Mouse (Mus musculus) intestine, embryonic 15.5 days (tissue): ENCODE data around the gene Gdf1. TPM values are rescaled to one million over a fixed set of nuclear protein-coding genes. Genes with fewer than 3 reads are reported as not detected.
A peak's percentile ranks its signal among the peaks of the same experiment; 100 is the strongest.

Experiments used
- ATAC-seq: fragments of 200-750 bp; cut with Nextera tagmentation; 2 replicates; pipeline ENCODE4 v1.8.0; 2017; ENCODE audit warnings: moderate TSS enrichment, moderate library complexity
- H3K27ac ChIP-seq: fragments of 300-500 bp; sonication (generic); 2 replicates; pipeline ENCODE4 v1.5.1; 2015; ENCODE audit warnings: mild to moderate bottlenecking, inconsistent platforms
- H3K27me3 ChIP-seq: fragments of 300-500 bp; sonication (generic); replicated peaks from 2 replicates; pipeline ENCODE4 v1.6.1; 2015; ENCODE audit warnings: inconsistent platforms
- H3K36me3 ChIP-seq: fragments of 300-500 bp; sonication (generic); 2 replicates; pipeline ENCODE4 v1.6.1; 2015; ENCODE audit warnings: inconsistent platforms
- H3K4me1 ChIP-seq: fragments of 300-500 bp; sonication (generic); replicated peaks from 2 replicates; pipeline ENCODE4 v1.6.1; 2015; ENCODE audit warnings: inconsistent platforms
- H3K4me2 ChIP-seq: fragments of 300-500 bp; sonication (generic); replicated peaks from 2 replicates; pipeline ENCODE4 v1.6.1; 2015; ENCODE audit warnings: mild to moderate bottlenecking, inconsistent platforms
- H3K4me3 ChIP-seq: fragments of 300-500 bp; sonication (generic); replicated peaks from 2 replicates; pipeline ENCODE4 v1.5.1; 2015; ENCODE audit warnings: inconsistent platforms
- H3K9ac ChIP-seq: fragments of 300-500 bp; sonication (generic); 2 replicates; pipeline ENCODE4 v1.6.1; 2015; ENCODE audit warnings: inconsistent platforms
- H3K9me3 ChIP-seq: fragments of 300-500 bp; sonication (generic); 2 replicates; pipeline ENCODE4 v1.6.1; 2016; ENCODE audit warnings: inconsistent platforms
- WGBS: fragments of 180-500 bp; shearing (Covaris S2); methylation state at CpG from one replicate; pipeline ENCODE4 v1.1.7; 2015; 5-methylcytosine and 5-hydroxymethylcytosine counted together
- polyA plus RNA-seq: library from polyadenylated mRNA; unstranded; fragments of >200 nt; fragmentation: Nextera tagmentation; extraction: Ambion mirVana; gene quantifications from 2 replicates; pipeline ENCODE4 v1.2.1, GENCODE M21; 2015

The Gdf1 gene
- polyA plus RNA-seq, 1 experiment from 2014 or later: 0.38 TPM

DNA sequence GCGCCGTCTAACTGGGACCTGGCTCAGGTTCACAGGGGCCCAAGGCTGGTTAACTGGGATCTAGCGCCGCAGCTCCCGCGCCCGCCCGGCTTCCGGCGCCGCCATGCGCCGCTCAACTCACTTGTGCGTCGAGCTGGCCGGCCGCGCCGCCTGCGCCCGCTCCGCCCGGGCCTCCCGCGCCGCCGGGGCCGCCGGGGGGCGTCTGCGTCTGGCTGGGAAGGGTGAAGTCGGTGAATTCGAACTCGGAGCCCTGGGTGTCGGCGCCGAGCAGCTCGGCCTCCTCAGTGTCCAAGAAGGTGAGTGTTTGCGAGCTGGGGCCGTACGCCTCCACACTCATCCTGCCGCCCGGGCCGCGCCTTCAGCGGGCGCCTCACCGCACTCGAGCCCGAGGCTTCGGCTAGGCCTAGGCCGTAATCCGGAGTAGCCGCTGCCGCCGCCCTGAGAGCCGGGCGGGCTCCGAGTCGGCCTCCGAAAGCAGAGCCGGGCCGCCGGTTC is 23.1 kb downstream of the Gdf1 start:
- H3K4me2 ChIP-seq: peak overlapping the region; percentile 90
- WGBS: under 1% methylated on average over 59 of the region's 64 CpGs
- peak overlapping the region; percentile 88 for H3K27ac ChIP-seq
- peaks cover 13% of the 10 kb centered on the region; the same call in 1 of the 2 replicates for H3K36me3 ChIP-seq
- peak; percentile 59 for ATAC-seq
- peak overlapping the region; percentile 96 for H3K4me3 ChIP-seq
- H3K9ac ChIP-seq: peak overlapping the region; percentile 96
- H3K9me3 ChIP-seq: no peaks in the 10 kb centered on the region
- H3K4me1 ChIP-seq: peaks cover 50% of the 10 kb centered on the region
- H3K27me3 ChIP-seq: no peaks in the 10 kb centered on the region

- peak; percentile 95 for ATAC-seq
- H3K9ac ChIP-seq: peak within 1 kb of the TSS; percentile 96
- peaks cover 13% of the 10 kb centered on the region; the same call in 1 of the 2 replicates for H3K36me3 ChIP-seq
- H3K27ac ChIP-seq: peak within 1 kb of the TSS; percentile 88
- peak within 1 kb of the TSS; percentile 90 for H3K4me2 ChIP-seq
- peaks cover 45% of the 10 kb centered on the region for H3K4me1 ChIP-seq
- H3K4me3 ChIP-seq: peak within 1 kb of the TSS; percentile 96
- no peaks in the 10 kb centered on the region for H3K27me3 ChIP-seq
- no peaks in the 10 kb centered on the region for H3K9me3 ChIP-seq
- WGBS: under 1% methylated on average over 62 of the region's 69 CpGs
Observed at GRCm38 (mm10) chr8:70353194-70353817, 23.7 kb downstream of the Gdf1 start, which contains the start of gene Upf1. Upf1 (minus strand) TSS chr8:70353278.

GRCm38 (mm10) chr8:70354004-70354403 is 24.4 kb downstream of the Gdf1 start:
- Histone ChIP-seq H3K4me1 (peaks cover 38% of the 10 kb centered on the region), H3K9ac (peak overlapping the region; percentile 51), H3K9me3 (no peaks in the 10 kb centered on the region), H3K4me2 (peak overlapping the region; percentile 78), H3K36me3 (peaks cover 7% of the 10 kb centered on the region; the same call in 1 of the 2 replicates), H3K27me3 (no peaks in the 10 kb centered on the region), H3K4me3 (peak overlapping the region; percentile 96; the same call in 1 of the 2 replicates), H3K27ac (peak overlapping the region; percentile 73)
- ATAC-seq: no peak
- WGBS: 50% methylated on average over 4 of the region's 4 CpGs

DNA sequence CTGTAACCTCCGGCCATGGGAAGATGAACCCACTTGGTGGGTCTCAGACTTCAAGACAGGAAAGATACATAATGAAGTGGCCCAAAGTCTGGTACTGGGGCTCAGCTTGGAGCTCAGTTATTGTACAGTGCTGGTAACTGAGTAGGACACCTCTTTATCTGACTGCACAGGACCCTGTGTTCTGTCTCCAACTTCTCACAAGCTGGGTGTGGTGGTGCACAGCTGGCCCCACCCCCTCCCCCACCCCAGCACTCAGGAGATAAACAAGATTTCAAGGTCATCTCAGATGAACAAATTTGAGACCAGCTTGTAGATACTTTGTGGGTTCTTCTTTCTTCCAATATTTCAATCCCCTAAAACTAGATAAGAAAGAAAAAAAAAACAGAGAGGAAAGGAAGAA is 26.5 kb downstream of the Gdf1 start:
- Histone ChIP-seq H3K27ac (no peak overlapping the region), H3K4me1 (peaks cover 17% of the 10 kb centered on the region), H3K9me3 (no peaks in the 10 kb centered on the region), H3K9ac (no peak overlapping the region), H3K27me3 (no peaks in the 10 kb centered on the region), H3K4me2 (no peak overlapping the region), H3K36me3 (no peaks in the 10 kb centered on the region), H3K4me3 (no peak overlapping the region)
- WGBS: 90% methylated on average over 1 of the region's 1 CpGs
- no peak for ATAC-seq

GRCm38 (mm10) chr8:70359411-70359810 is 29.8 kb downstream of the Gdf1 start:
- Histone ChIP-seq H3K4me2 (no peak overlapping the region), H3K4me3 (no peak overlapping the region), H3K36me3 (no peaks in the 10 kb centered on the region), H3K9ac (no peak overlapping the region), H3K27ac (no peak overlapping the region), H3K4me1 (peaks cover 3% of the 10 kb centered on the region; the same call in 1 of the 2 replicates), H3K9me3 (no peaks in the 10 kb centered on the region), H3K27me3 (no peaks in the 10 kb centered on the region)
- 38% methylated on average over 3 of the region's 3 CpGs for WGBS
- no peak for ATAC-seq

GRCm38 (mm10) chr8:70360769-70361168 is 31.2 kb downstream of the Gdf1 start:
- 0 out of 2 replicates have a peak, but pooled peaks cover 3% of the 10 kb centered on the region for H3K4me1 ChIP-seq

DNA sequence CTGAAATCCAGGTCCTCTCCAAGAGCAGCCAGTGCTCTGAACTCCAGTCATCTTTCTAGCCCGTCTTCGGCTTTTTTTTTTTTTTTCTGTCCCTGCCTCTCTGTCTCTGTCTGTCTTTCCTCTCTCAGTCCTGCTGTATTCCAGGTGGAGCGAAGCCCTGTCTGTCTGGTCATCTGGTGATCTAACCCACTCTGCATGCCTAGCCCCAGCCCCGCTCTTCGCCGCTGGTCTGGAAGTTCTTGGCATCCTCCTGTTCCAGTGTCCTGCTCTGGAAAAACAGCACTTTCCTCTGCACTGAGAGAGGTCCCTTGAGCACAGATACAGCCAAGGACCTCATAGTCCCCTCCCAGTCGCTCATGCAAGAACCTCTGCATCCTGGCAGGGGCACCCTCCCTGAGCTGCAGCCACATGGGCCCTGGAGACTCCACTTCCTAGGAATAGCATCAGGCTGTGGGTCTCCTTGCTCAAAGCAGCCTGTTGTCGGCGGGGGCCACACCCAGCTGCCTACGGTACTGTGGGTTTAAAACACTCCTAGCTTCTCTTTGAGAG is 31.9 kb downstream of the Gdf1 start:
- H3K36me3 ChIP-seq: no peaks in the 10 kb centered on the region
- 69% methylated on average over 10 of the region's 10 CpGs for WGBS
- H3K4me2 ChIP-seq: no peak overlapping the region
- no peak for ATAC-seq
- H3K9ac ChIP-seq: no peak overlapping the region
- 0 out of 2 replicates have a peak, but pooled peaks cover 3% of the 10 kb centered on the region for H3K4me1 ChIP-seq
- H3K4me3 ChIP-seq: no peak overlapping the region
- no peaks in the 10 kb centered on the region for H3K9me3 ChIP-seq
- no peak overlapping the region for H3K27ac ChIP-seq
- H3K27me3 ChIP-seq: no peaks in the 10 kb centered on the region

More at GRCm38 (mm10) chr8:70360769-70361168, 31.2 kb downstream of the Gdf1 start:
- ATAC-seq: no peak
- Histone ChIP-seq H3K9ac (no peak overlapping the region), H3K4me2 (no peak overlapping the region), H3K9me3 (no peaks in the 10 kb centered on the region), H3K27ac (no peak overlapping the region), H3K27me3 (no peaks in the 10 kb centered on the region), H3K4me3 (no peak overlapping the region), H3K36me3 (no peaks in the 10 kb centered on the region)
- 54% methylated on average over 4 of the region's 4 CpGs for WGBS

GRCm38 (mm10) chr8:70364066-70364465 is 34.4 kb downstream of the Gdf1 start:
- 0 out of 2 replicates have a peak, but pooled peaks cover 3% of the 10 kb centered on the region for H3K4me1 ChIP-seq
- no peak overlapping the region for H3K27ac ChIP-seq
- peak; percentile 31; the same call in 1 of the 2 replicates for ATAC-seq
- WGBS: 42% methylated on average over 5 of the region's 5 CpGs
- no peaks in the 10 kb centered on the region for H3K36me3 ChIP-seq
- no peak overlapping the region for H3K4me3 ChIP-seq
- no peaks in the 10 kb centered on the region for H3K27me3 ChIP-seq
- no peak overlapping the region for H3K9ac ChIP-seq
- H3K9me3 ChIP-seq: no peaks in the 10 kb centered on the region
- H3K4me2 ChIP-seq: no peak overlapping the region

DNA sequence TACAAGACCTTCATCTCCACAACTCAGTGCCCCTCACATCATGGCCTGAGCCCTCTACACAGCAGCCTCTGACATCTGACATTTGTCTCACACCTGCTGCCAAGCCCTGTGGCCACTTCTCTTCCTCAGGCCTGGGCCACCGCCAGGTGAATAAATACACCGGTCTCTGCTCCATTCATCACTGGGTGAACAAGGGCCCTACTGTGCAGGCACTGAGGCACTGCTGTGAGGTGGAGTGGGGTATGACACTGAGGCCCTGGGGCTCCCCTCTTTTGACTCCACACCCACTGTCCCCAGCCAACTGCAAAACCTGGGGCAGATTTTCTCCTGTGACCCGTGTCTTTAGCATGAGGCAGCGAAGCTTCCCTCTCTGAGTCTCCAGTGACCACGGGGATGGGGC is 37.0 kb downstream of the Gdf1 start:
- Histone ChIP-seq H3K4me2 (no peak overlapping the region), H3K36me3 (no peaks in the 10 kb centered on the region), H3K9me3 (no peaks in the 10 kb centered on the region), H3K4me1 (0 out of 2 replicates have a peak, but pooled peaks cover 3% of the 10 kb centered on the region), H3K27me3 (peaks cover 2% of the 10 kb centered on the region; the same call in 1 of the 2 replicates), H3K4me3 (no peak overlapping the region), H3K9ac (no peak overlapping the region), H3K27ac (no peak overlapping the region)
- WGBS: 72% methylated on average over 5 of the region's 5 CpGs
- ATAC-seq: peak; percentile 57

DNA sequence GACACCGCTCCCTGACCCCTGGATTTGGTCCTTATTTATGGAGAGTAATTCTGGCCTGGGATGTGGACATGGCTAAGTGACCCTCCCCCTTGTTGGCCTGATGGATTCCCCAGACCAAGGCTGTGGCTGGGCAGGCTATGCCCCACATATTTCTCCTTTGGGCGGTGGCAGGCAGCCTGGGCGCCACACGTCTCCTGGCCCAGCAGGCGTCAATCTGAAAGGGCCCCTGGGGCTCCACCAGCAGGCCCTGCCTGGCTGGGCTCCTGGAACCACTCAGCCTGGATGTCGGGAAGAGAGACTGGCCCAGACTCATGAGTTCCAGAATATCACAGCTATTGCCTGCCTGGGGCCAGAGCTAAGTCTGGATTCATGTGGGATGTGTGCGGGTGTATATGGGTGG is 40.9 kb downstream of the Gdf1 start:
- H3K9me3 ChIP-seq: no peaks in the 10 kb centered on the region
- H3K27ac ChIP-seq: no peak overlapping the region
- H3K36me3 ChIP-seq: no peaks in the 10 kb centered on the region
- H3K4me1 ChIP-seq: peaks cover 23% of the 10 kb centered on the region
- H3K27me3 ChIP-seq: peaks cover 41% of the 10 kb centered on the region
- H3K4me3 ChIP-seq: no peak overlapping the region
- H3K4me2 ChIP-seq: no peak overlapping the region
- 80% methylated on average over 7 of the region's 7 CpGs for WGBS
- ATAC-seq: no peak
- H3K9ac ChIP-seq: 0 out of 2 replicates have a peak overlapping the region, but pooled peaks have one; percentile 10

GRCm38 (mm10) chr8:70371951-70372350 is 42.3 kb downstream of the Gdf1 start:
- Histone ChIP-seq H3K27me3 (peaks cover 56% of the 10 kb centered on the region), H3K9me3 (no peaks in the 10 kb centered on the region), H3K27ac (no peak overlapping the region), H3K4me1 (peaks cover 34% of the 10 kb centered on the region), H3K4me2 (no peak overlapping the region), H3K36me3 (no peaks in the 10 kb centered on the region), H3K9ac (no peak overlapping the region), H3K4me3 (no peak overlapping the region)
- WGBS: 47% methylated on average over 6 of the region's 6 CpGs
- no peak for ATAC-seq

DNA sequence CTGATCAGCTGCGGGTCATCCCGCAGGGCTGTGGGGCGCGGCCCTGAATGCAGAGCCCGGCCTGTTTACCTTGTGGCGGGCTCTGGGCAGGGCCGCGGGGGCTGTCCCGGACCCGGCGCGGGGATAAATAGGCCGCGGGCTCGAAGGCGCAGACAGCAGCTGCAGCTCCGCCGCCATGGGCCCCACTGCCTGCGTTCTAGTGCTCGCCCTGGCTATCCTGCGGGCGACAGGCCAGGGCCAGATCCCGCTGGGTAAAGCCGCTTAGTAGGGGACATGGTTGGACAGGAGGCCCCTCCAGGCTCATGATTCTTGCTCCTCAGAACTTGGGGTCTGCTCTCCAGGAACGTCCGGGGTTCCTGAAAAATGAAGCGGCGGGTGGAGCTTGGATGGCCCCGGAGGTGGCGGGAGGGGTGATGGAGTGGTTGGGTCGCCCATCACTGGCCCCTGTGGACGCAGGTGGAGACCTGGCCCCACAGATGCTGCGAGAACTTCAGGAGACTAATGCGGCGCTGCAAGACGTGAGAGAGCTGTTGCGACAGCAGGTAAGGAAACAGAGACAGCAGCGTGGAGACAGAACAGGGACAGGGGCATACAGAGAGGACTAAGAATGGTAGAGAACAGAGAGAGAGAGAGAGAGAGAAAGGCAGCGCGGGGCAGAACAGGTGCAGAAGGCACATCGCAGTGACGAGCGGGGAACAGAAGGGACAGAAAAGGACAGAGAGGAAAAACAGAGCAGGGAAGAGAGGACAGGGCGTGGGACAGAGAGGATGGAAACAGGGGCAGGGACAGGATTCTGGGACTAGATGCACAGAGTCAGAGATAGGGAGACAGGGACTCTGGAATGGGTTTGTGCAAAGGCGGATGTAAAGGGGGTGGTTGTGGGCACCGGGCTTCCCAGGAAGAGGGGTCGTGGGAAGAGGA is 44.0 kb downstream of the Gdf1 start, which contains the start of gene Comp:
TSS of gene Comp (plus strand) at position 162 of the 921 bp plus-strand sequence.
- Histone ChIP-seq H3K27ac (no peak within 1 kb of the TSS), H3K27me3 (peaks cover 71% of the 10 kb centered on the region), H3K4me2 (peak within 1 kb of the TSS; percentile 81), H3K9ac (peak within 1 kb of the TSS; percentile 26; the same call in 1 of the 2 replicates), H3K4me3 (peak within 1 kb of the TSS; percentile 42), H3K4me1 (peaks cover 34% of the 10 kb centered on the region), H3K9me3 (no peaks in the 10 kb centered on the region), H3K36me3 (no peaks in the 10 kb centered on the region)
- no peak for ATAC-seq
- WGBS: 3% methylated on average over 47 of the region's 47 CpGs
